Mouse (Mus musculus) heart, adult 2 months (tissue): ENCODE measurements around the gene Tmem132d.

Source experiments
- CTCF ChIP-seq: fragments of 200-600 bp; IDR thresholded peaks from 2 replicates; pipeline ENCODE4 v1.8.1; 2022; ENCODE audit warnings: antibody characterized with exemption, mild to moderate bottlenecking, moderate library complexity
- EP300 ChIP-seq: fragments of 200-500 bp; IDR thresholded peaks from 2 replicates; pipeline ENCODE4 v1.6.1; 2011; ENCODE audit warnings: low read depth, low read length, control low read depth; ENCODE audit not compliant: insufficient read depth
- POLR2A ChIP-seq: fragments of 200-500 bp; IDR thresholded peaks from 2 replicates; pipeline ENCODE4 v1.6.1; 2011; ENCODE audit warnings: mild to moderate bottlenecking, low read depth, low read length, control low read depth; ENCODE audit not compliant: insufficient read depth

DNA sequence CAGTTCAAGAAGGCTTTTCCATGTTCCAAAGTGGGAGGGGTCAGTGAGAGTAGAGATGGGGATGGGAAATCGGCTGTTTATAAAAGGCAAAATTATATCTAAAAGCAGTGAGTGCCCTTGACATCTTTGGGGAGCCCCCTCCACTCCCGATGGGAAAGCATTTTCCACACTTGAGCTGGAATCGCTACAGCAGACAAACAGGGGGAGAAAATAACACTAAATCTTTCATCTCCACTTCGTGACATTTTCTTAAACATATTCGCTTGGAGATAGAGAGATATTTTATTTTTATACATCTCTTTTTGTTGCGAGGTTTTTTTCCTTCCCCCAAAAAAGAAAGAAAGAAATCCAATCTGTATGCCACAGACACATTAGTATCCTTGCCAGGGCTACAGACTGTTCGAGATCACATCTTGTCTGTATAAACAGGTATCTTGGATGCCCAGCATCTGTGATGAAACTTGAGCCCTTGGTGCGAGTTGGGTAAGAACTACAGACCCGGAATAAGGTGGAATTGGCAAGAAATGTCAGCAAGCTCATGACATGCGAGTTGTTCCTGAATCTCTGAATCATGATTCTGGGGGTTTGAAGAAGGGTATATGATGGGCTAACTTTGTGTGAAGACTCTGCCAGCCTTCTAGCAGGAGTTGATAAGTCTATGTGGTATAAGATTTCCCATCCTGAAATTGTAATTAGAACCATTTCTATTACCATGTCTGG is 436.2 kb downstream of the Tmem132d start:
- no peak for TF ChIP-seq CTCF
- no peak for TF ChIP-seq POLR2A
- no peak for TF ChIP-seq EP300
